Mouse (Mus musculus): ENCODE results near the gene Memo1. TPM values are rescaled to one million over a fixed set of nuclear protein-coding genes. Genes with fewer than 3 reads are reported as not detected.
"Not testable (repeated sequence)": the region's sequence is repeated elsewhere in the genome, so short reads cannot be mapped to it uniquely, and the experiment has no call there.

Memo1 gene
- polyA plus RNA-seq, 1 experiment from 2014 or later, result 94.1 TPM

- not testable (repeated sequence) for H3K4me1 ChIP-seq (ENCODE audit: control insufficient read depth, insufficient read depth, low read length); ATAC-seq (ENCODE audit: low FRiP score, low TSS enrichment); H3K4me3 ChIP-seq (ENCODE audit: low read length); H3K4me2 ChIP-seq (replicated peaks; ENCODE audit: low read depth, low read length); H3K27me3 ChIP-seq (ENCODE audit: control insufficient read depth, insufficient read depth, low read length); H3K9me3 ChIP-seq (ENCODE audit: control insufficient read depth, low read length); H3K27ac ChIP-seq (ENCODE audit: low read depth, low read length); H3K9ac ChIP-seq (ENCODE audit: low read depth, low read length)
- WGBS, result 90% methylated on average over 5 of the region's 5 CpGs
- H3K36me3 ChIP-seq (ENCODE audit: control insufficient read depth, insufficient read depth, low read length), result peaks cover 18% of the 10 kb centered on the region
Measured at GRCm38 (mm10) chr17:74296991-74297390, 1.7 kb upstream of the Memo1 start.

- Histone ChIP-seq H3K27me3 (ENCODE audit: control insufficient read depth, insufficient read depth, low read length) (no peaks in the 10 kb centered on the region), H3K9me3 (ENCODE audit: control insufficient read depth, low read length) (no peaks in the 10 kb centered on the region), H3K4me3 (ENCODE audit: low read length) (peak overlapping the region; percentile 65), H3K4me2 (replicated peaks; ENCODE audit: low read depth, low read length) (peak overlapping the region; percentile 70), H3K36me3 (ENCODE audit: control insufficient read depth, insufficient read depth, low read length) (peaks cover 11% of the 10 kb centered on the region), H3K9ac (ENCODE audit: low read depth, low read length) (peak overlapping the region; percentile 83), H3K4me1 (ENCODE audit: control insufficient read depth, insufficient read depth, low read length) (peaks cover 6% of the 10 kb centered on the region; the same call in 1 of the 2 replicates), H3K27ac (ENCODE audit: low read depth, low read length) (peak overlapping the region; percentile 98)
- 36% methylated on average over 11 of the region's 11 CpGs for WGBS
- no peak for ATAC-seq (ENCODE audit: low FRiP score, low TSS enrichment)
Measured at GRCm38 (mm10) chr17:74296076-74296823, 929 bp upstream of the Memo1 start.

GRCm38 (mm10) chr17:74294426-74295025 lies 795 bp downstream of the Memo1 start:
- peak overlapping the region; percentile 65 for H3K4me3 ChIP-seq (ENCODE audit: low read length)
- no peaks in the 10 kb centered on the region for H3K9me3 ChIP-seq (ENCODE audit: control insufficient read depth, low read length)
- H3K4me1 ChIP-seq (ENCODE audit: control insufficient read depth, insufficient read depth, low read length), result peaks cover 14% of the 10 kb centered on the region; the same call in 1 of the 2 replicates
- H3K9ac ChIP-seq (ENCODE audit: low read depth, low read length), result peak overlapping the region; percentile 83
- H3K4me2 ChIP-seq (replicated peaks; ENCODE audit: low read depth, low read length), result peak overlapping the region; percentile 56
- H3K27me3 ChIP-seq (ENCODE audit: control insufficient read depth, insufficient read depth, low read length), result no peaks in the 10 kb centered on the region
- 1% methylated on average over 44 of the region's 80 CpGs for WGBS
- peaks cover 4% of the 10 kb centered on the region for H3K36me3 ChIP-seq (ENCODE audit: control insufficient read depth, insufficient read depth, low read length)
- ATAC-seq (ENCODE audit: low FRiP score, low TSS enrichment), result peak; percentile 91
- H3K27ac ChIP-seq (ENCODE audit: low read depth, low read length), result peak overlapping the region; percentile 98

- H3K9me3 ChIP-seq (ENCODE audit: control insufficient read depth, low read length), result no peaks in the 10 kb centered on the region
Measured at GRCm38 (mm10) chr17:74293687-74294425, 1.5 kb downstream of the Memo1 start.

GRCm38 (mm10) chr17:74291640-74292361 lies 3.5 kb downstream of the Memo1 start:
- no peak overlapping the region for H3K4me3 ChIP-seq (ENCODE audit: low read length)
- no peak overlapping the region for H3K27ac ChIP-seq (ENCODE audit: low read depth, low read length)
- WGBS, result 76% methylated on average over 4 of the region's 4 CpGs
- peaks cover 3% of the 10 kb centered on the region; the same call in 1 of the 2 replicates for H3K36me3 ChIP-seq (ENCODE audit: control insufficient read depth, insufficient read depth, low read length)
- no peak overlapping the region for H3K9ac ChIP-seq (ENCODE audit: low read depth, low read length)
- no peaks in the 10 kb centered on the region for H3K9me3 ChIP-seq (ENCODE audit: control insufficient read depth, low read length)
- ATAC-seq (ENCODE audit: low FRiP score, low TSS enrichment), result no peak
- no peaks in the 10 kb centered on the region for H3K27me3 ChIP-seq (ENCODE audit: control insufficient read depth, insufficient read depth, low read length)
- no peak overlapping the region for H3K4me2 ChIP-seq (replicated peaks; ENCODE audit: low read depth, low read length)
- H3K4me1 ChIP-seq (ENCODE audit: control insufficient read depth, insufficient read depth, low read length), result peaks cover 14% of the 10 kb centered on the region; the same call in 1 of the 2 replicates

More at GRCm38 (mm10) chr17:74293687-74294425, 1.5 kb downstream of the Memo1 start:
- Histone ChIP-seq H3K9ac (ENCODE audit: low read depth, low read length) (peak overlapping the region; percentile 83), H3K4me3 (ENCODE audit: low read length) (peak overlapping the region; percentile 65), H3K4me2 (replicated peaks; ENCODE audit: low read depth, low read length) (peak overlapping the region; percentile 56), H3K36me3 (ENCODE audit: control insufficient read depth, insufficient read depth, low read length) (peaks cover 5% of the 10 kb centered on the region), H3K4me1 (ENCODE audit: control insufficient read depth, insufficient read depth, low read length) (peaks cover 14% of the 10 kb centered on the region; the same call in 1 of the 2 replicates), H3K27me3 (ENCODE audit: control insufficient read depth, insufficient read depth, low read length) (no peaks in the 10 kb centered on the region), H3K27ac (ENCODE audit: low read depth, low read length) (peak overlapping the region; percentile 98)
- WGBS, result under 1% methylated on average over 18 of the region's 18 CpGs
- no peak for ATAC-seq (ENCODE audit: low FRiP score, low TSS enrichment)

GRCm38 (mm10) chr17:74290869-74291268 lies 4.5 kb downstream of the Memo1 start:
- Histone ChIP-seq H3K4me3 (ENCODE audit: low read length) (no peak overlapping the region), H3K27ac (ENCODE audit: low read depth, low read length) (no peak overlapping the region), H3K4me1 (ENCODE audit: control insufficient read depth, insufficient read depth, low read length) (peaks cover 14% of the 10 kb centered on the region; the same call in 1 of the 2 replicates), H3K4me2 (replicated peaks; ENCODE audit: low read depth, low read length) (no peak overlapping the region), H3K36me3 (ENCODE audit: control insufficient read depth, insufficient read depth, low read length) (peaks cover 3% of the 10 kb centered on the region; the same call in 1 of the 2 replicates), H3K27me3 (ENCODE audit: control insufficient read depth, insufficient read depth, low read length) (no peaks in the 10 kb centered on the region), H3K9me3 (ENCODE audit: control insufficient read depth, low read length) (no peaks in the 10 kb centered on the region), H3K9ac (ENCODE audit: low read depth, low read length) (no peak overlapping the region)
- no peak for ATAC-seq (ENCODE audit: low FRiP score, low TSS enrichment)

GRCm38 (mm10) chr17:74290198-74290597 lies 5.1 kb downstream of the Memo1 start:
- Histone ChIP-seq H3K4me1 (ENCODE audit: control insufficient read depth, insufficient read depth, low read length) (peaks cover 14% of the 10 kb centered on the region; the same call in 1 of the 2 replicates), H3K27ac (ENCODE audit: low read depth, low read length) (no peak overlapping the region), H3K36me3 (ENCODE audit: control insufficient read depth, insufficient read depth, low read length) (peaks cover 3% of the 10 kb centered on the region; the same call in 1 of the 2 replicates), H3K9me3 (ENCODE audit: control insufficient read depth, low read length) (no peaks in the 10 kb centered on the region), H3K4me3 (ENCODE audit: low read length) (no peak overlapping the region), H3K4me2 (replicated peaks; ENCODE audit: low read depth, low read length) (no peak overlapping the region), H3K9ac (ENCODE audit: low read depth, low read length) (no peak overlapping the region), H3K27me3 (ENCODE audit: control insufficient read depth, insufficient read depth, low read length) (no peaks in the 10 kb centered on the region)
- no peak for ATAC-seq (ENCODE audit: low FRiP score, low TSS enrichment)
- WGBS, result 65% methylated on average over 3 of the region's 3 CpGs

GRCm38 (mm10) chr17:74288626-74289025 lies 6.7 kb downstream of the Memo1 start:
- Histone ChIP-seq H3K27ac (ENCODE audit: low read depth, low read length) (no peak overlapping the region), H3K9ac (ENCODE audit: low read depth, low read length) (no peak overlapping the region), H3K4me2 (replicated peaks; ENCODE audit: low read depth, low read length) (no peak overlapping the region), H3K4me1 (ENCODE audit: control insufficient read depth, insufficient read depth, low read length) (peaks cover 14% of the 10 kb centered on the region; the same call in 1 of the 2 replicates), H3K36me3 (ENCODE audit: control insufficient read depth, insufficient read depth, low read length) (peaks cover 3% of the 10 kb centered on the region; the same call in 1 of the 2 replicates), H3K9me3 (ENCODE audit: control insufficient read depth, low read length) (no peaks in the 10 kb centered on the region), H3K4me3 (ENCODE audit: low read length) (no peak overlapping the region), H3K27me3 (ENCODE audit: control insufficient read depth, insufficient read depth, low read length) (no peaks in the 10 kb centered on the region)
- WGBS, result 94% methylated on average over 2 of the region's 2 CpGs
- ATAC-seq (ENCODE audit: low FRiP score, low TSS enrichment), result no peak

Measured in kidney, embryonic 14.5 days (tissue).